Mouse (Mus musculus): Measurements from ENCODE around the gene Cul9.

Cul9 gene

DNA sequence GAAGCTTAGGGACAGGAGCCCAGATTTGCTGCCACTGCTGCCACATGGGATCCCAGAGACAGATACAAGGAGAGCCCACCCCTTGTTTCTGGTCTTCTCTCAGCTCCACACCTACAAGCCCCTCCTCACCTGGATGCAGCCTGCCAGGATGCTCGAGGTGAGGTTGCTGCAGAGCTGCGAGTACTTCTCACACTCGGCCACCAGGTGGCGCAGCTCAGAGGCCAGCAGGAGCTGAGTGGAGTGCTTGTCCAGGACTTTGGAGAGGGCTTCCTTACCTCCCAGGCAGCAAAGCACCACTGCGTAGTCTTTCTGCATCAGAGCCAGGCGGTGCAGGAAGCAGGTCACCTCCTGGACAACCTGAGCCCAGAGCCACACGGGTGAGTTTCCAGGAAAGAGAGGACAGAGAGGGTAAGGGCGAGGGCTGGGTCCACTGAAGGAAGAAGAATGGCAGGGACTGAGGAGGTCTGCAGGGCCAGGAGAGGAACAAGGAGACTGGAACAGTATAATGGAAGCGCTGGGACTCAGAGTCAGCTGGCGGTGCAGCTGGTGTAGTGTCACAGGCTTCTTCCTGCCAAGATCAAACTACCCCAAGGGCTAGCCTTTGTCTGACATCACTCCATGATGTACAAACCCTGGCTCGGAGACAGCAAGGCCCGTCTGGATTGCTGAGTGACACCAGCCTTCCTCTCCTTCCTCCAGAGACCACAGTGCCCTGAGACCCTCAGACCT is 20.4 kb downstream of the Cul9 start:
- TF ChIP-seq GATA4 (IDR thresholded peaks at IDR 0.05; ENCODE audit: insufficient replicate concordance, low read length), result no peak

DNA sequence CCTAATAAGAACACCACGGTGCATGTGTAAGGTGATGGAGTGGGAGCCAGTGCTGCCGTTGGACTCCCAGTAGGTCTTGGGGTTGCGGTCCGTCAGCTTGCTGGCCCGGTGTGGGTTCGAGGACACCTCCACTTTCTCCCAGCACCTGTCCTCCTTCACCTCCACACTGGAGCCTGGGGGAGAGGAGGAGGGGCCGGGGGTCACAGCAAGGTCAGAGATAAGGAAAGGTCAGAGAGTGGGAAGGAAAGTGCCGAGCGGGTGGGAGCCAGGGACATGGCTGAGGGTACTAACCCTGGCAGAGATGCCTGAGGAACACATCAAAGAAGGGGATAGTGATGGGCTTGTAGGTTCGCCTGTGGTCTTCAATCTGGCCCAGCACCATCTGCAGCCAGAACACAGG is 21.1 kb downstream of the Cul9 start:
- no peak for TF ChIP-seq GATA4 (IDR thresholded peaks at IDR 0.05; ENCODE audit: insufficient replicate concordance, low read length)

DNA sequence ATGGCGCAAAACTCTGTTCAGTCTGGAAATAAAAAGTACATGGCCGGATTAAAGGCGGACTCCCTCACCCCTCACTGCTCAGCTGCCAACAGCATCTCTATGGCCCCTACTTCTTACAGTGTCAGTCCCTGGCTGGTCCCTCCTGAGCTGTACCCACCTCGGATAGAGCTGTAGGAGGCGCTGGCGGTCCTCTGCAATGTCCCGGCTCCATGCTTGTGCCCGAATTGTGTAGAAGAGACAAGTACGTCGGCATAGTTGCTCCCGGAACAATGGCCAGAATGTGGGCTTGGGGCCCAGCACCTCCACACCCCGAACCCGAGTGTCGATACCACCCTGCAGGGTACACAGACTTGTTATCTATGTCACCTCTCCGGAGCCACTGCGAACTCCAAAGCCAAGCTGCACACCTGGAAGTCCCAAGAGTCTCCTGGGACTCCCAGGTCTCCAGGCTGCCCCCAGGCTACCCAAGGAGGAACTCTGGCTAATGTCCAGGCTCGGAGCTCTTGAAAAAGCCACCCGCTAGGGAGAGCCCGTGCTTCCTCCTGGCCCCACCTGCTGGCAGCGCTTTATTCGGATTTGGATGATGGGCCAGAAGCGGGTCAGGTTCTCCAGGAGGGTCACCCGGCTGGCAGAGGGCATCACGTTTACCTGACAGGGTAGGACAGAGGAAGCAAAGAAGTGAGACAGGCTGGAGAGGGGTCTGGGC is 24.1 kb downstream of the Cul9 start:
- no peak for TF ChIP-seq GATA4 (IDR thresholded peaks at IDR 0.05; ENCODE audit: insufficient replicate concordance, low read length)

DNA sequence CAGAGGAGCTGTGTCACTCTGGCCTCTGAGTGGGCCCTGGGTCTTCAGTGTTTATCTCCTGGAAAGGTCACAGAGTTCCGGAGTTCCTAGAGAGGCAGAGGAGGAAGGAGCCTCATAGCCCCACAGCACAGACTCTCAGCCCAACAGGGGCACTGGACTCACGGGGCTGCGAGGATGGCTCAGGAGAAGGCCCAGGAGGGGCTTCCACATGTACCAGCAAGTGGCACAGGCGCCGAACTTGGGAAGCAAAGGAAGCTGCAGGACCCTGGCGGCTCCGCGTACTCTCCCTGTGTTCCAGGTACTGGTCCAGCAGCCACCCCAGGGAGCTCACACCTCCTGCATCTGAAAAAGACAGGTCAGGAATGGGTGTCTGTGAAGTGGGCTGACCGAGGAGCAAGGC is 25.0 kb downstream of the Cul9 start:
- TF ChIP-seq GATA4 (IDR thresholded peaks at IDR 0.05; ENCODE audit: insufficient replicate concordance, low read length), result no peak

DNA sequence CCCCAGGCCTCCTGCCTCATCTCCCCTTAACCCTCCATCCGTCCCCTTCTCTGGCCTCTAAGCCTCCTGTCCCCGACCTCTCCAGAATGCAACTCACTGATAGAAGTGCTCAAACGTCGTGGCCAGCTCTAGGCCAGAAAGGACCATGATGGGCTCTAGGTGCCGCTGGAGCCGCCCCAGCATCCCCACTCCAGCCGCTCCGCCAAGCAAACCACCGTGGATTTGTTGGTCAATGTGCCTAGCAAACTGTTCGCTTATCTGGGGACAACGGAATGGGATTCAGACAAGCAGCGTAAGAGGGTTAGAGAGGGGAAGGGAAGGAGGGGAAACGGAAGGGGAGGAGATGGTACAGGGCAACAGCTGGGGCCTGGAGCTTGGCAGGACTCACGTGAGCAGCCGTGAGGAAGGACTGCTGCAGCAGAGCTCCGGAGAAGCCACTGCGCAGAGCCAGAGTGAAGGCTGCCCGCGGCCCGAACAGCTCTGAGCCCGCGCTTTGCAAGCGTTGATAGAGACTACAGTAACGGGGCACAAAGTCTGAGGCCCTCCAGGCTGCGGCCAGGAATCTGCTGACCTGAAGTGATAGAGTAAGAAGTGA is 25.7 kb downstream of the Cul9 start:
- no peak for TF ChIP-seq GATA4 (IDR thresholded peaks at IDR 0.05; ENCODE audit: insufficient replicate concordance, low read length)

DNA sequence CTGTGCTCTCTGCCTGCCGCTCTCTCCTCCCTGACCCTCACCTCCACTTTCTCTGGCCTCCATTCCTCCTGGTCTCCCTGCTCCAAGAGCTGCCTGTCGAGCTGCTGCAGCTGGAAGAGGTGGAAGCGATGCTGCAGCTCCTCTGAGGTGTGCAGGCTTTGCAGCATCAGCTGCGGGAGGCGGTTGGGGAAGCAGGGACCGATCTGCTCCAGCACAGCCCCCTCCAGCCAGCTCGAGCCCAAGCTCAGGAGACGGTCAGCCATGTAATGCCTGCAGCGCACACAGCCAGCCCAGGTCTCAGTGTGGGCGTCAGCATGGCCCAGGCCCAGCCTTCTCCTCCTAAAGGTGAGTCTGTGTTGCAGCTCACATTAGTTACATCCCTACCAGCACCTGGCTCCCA is 26.2 kb downstream of the Cul9 start:
- no peak for TF ChIP-seq GATA4 (IDR thresholded peaks at IDR 0.05; ENCODE audit: insufficient replicate concordance, low read length)

DNA sequence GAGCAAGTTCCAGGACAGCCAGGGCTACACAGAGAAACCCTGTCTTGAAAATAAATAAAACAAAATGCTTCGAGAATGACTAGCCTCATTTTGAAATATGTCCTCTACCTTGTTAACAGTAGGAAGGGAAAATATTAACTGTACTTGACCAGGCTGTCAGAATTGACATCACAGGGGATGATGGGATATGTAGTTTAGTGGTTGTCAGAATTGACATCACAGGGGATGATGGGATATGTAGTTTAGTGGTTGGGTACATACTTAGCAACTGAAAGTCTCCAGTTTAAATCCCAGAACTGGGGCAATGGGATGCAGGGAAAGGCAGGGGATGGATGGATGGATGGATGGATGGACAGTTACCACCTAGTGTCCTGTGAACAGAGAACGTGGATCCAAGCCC is 32.9 kb downstream of the Cul9 start:
- no peak for TF ChIP-seq GATA4 (IDR thresholded peaks at IDR 0.05; ENCODE audit: insufficient replicate concordance, low read length)

DNA sequence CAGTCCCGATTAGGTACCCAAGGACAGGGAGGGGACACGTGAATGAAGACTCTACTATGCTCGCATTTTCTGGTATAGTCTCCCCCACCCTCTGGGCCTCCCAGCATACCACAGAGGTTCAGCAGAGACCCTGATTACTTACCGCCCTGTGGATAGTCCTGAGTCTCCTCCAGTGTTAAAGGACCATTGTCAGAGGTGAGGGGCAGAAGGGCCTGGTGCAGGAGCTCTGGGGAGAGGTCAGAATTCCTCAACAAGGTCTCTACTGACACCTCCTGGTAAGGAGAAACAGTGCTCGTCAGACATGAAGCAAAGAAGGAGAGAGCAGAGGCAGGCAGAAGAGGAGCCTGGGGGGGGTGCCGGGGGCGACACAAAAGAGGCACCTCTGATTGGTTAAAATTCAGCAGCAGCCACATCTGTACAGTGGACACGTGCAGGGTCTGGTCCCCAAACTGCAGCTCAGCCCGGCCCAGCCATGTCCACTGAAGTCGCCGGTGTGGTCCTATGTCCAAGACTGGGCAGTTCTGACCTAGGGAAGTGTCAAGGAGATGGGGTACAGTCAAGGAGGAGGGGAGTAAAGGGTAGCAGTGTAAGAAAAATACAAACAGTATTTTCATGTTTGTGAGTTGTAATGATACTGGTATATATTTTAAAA is 35.0 kb downstream of the Cul9 start:
- no peak for TF ChIP-seq GATA4 (IDR thresholded peaks at IDR 0.05; ENCODE audit: insufficient replicate concordance, low read length)

DNA sequence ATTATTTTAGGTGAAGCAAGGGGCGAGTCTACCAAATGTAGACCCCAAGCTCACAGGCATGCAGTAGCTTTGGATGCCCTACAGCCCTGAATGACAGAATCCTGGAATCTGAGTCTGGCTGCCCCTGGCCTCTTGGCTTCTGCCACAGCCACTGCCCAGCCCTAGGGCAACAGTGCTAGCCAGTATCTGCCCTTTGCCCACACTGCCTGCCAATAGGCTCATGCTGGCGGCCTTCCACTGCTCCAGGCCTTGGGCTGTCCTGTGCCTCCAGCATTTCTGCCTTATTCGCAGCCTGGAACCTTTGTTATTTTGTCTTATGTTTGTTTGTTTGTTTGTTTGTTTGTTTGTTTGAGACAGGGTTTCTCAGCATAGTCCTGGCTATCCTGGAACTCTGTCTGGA is 40.6 kb downstream of the Cul9 start:
- TF ChIP-seq GATA4 (IDR thresholded peaks at IDR 0.05; ENCODE audit: insufficient replicate concordance, low read length), result no peak

DNA sequence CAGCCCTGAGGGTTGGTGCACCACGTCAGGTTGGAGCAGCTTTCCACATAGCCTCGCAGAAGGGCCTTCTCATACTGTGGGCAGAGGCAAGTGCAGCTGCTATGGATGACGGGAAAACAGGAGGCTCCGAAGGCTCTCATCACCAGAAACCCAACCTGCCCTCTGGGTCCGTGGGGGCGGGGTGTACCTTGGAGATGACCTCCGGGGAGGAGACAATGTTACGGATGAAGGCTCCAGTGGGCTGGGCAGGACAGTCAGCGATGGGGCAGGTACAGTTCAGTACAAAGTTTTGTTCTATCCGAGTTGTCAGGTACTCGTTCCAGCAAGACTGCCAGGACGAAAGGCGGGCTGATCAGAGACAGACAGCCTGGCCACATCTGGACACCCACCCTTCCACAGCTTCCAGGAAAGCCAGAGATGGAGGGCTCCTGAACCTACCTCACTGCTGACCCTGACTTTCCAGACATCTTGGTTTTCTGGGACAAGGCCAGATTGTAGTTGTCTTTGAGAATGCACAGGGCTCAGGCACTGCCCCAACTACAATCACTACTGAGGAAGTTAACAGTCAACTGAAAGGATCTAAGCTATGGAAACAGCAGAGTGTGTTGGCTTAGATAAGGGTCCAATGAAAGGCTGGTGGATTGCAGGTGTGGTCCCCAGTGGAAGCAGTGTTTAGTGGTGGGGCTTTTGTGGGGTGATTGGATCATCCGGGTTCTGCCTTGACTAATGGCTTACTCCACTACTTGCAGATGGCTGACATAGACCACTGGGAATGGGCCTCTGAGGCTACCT is 42.1 kb downstream of the Cul9 start:
- TF ChIP-seq GATA4 (IDR thresholded peaks at IDR 0.05; ENCODE audit: insufficient replicate concordance, low read length), result no peak

DNA sequence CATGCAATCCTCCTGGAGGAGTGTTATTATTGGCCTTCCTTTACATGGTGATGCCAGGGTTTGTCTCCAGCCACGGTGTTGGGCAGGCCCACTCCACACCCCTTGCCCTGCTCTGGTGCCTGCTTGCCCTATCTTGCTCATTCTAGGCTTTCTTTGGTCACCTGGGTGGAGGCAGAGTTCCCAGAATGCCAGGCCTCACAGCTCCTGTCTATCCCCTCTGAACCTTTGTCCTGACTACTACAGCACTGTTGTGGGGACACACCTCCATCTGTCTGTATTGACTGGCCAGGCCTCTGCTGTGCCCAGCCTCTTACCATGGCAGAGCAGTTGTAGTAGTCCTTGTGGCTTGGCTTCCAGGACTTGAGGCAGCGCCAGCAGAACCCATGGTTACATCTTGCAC is 43.4 kb downstream of the Cul9 start:
- TF ChIP-seq GATA4 (IDR thresholded peaks at IDR 0.05; ENCODE audit: insufficient replicate concordance, low read length), result no peak

DNA sequence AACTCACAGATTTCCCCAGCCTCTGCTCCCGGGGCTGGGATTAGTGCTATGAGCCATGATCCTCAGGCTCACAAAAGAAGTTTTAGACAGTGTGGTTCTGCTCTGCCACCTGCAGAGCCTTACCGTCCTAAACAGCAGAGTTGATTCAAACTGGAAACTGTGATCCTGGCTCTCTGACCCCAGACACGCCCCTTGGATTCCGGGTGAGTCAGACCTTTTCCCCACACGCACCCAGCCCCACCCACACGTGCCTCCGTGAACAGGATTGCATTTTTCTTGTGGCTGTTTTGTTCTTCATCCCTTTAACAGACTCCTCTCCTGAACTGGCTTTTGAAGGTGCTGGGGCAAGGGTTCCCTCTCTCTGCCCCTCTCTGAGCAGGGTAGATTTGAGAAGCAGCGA is 48.2 kb downstream of the Cul9 start:
- TF ChIP-seq GATA4 (IDR thresholded peaks at IDR 0.05; ENCODE audit: insufficient replicate concordance, low read length), result no peak

DNA sequence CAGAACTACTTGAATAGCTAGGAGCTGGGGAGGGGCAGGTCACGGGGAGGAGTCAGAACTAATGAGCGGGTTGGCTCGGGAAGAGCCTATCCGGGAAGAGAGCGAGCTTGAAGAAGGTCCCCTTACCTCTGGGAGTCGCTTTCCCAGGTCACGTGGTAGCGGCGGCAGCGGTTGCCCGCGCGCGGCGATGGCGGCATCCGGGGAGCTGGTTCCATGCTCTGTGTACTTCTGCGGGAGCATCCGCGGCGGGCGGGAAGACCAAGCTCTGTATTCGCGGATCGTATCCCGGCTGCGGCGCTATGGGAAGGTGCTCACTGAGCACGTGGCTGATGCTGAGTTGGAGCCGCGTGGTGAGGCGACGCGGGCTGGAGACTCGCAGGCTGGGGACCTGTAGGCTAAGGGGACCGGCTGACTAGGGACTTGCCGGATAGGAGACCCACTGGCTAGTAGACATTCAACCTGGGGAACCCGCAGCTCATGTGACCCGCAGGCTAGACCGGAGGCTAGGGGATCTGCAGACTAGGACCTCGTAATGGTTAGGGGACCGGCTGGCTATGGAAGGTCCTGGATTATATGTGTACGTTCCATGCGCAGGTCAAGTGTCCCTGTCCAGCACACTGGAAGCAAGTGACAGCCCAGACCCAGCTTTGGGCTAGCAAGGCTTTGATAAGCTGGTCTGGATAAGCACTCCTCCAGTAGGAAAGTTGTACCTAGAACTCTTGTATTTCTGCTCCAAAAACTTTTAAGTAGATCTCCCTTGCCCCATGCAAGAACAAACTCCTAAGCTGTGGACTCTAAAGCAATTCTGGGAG is 49.4 kb downstream of the Cul9 start, which contains the start of gene Dnph1:
Gene Dnph1, plus strand, starts transcription at position 89 of the 812 bp plus-strand sequence.
- no peak for TF ChIP-seq GATA4 (IDR thresholded peaks at IDR 0.05; ENCODE audit: insufficient replicate concordance, low read length)

DNA sequence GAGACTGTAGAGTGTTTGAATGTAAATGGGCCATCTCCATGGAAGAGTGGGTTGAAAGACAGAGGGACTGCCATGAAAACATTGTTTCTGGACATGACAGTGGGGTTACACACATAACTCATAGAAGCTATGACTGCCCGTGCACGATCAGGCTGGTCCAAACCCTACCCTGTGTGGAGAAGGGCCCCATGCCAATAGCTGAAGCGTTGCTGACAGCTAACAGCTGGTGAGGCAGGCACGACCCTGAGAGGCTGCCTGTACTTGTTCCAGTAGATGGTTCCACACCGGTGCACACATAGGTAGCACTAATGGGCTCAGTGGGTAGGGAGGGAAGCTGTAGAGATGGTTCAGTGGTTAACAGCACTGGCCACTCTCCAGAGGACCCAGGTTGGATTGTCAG is 50.7 kb downstream of the Cul9 start:
- no peak for TF ChIP-seq GATA4 (IDR thresholded peaks at IDR 0.05; ENCODE audit: insufficient replicate concordance, low read length)
